Mouse (Mus musculus) liver, embryonic 14.5 days (tissue): ENCODE data around the gene Slc25a44. TPM values are rescaled to one million over a fixed set of nuclear protein-coding genes. Genes with fewer than 3 reads are reported as not detected.

Experiments used
- ATAC-seq: fragments of 200-750 bp; cut with Nextera tagmentation; 2 replicates; pipeline ENCODE4 v1.8.0; 2017; ENCODE audit warnings: moderate number of reproducible peaks, mild to moderate bottlenecking, moderate library complexity; ENCODE audit not compliant: insufficient read depth
- DNase-seq, 3 experiments: peaks; one replicate each; pipeline ENCODE4 v3.0.0-alpha.2; 2012 to 2013; ENCODE audit warnings: low read depth in 3 of 3, low spot score in 3 of 3
- H3K27ac ChIP-seq: fragments of 300-500 bp; sonication (generic); 2 replicates; pipeline ENCODE4 v1.5.1; 2014; ENCODE audit warnings: moderate library complexity, mild to moderate bottlenecking, control low read depth, inconsistent platforms
- H3K27me3 ChIP-seq: fragments of 300-500 bp; sonication (generic); 2 replicates; pipeline ENCODE4 v1.6.1; 2014; ENCODE audit warnings: mild to moderate bottlenecking, low read length, moderate library complexity; ENCODE audit not compliant: control insufficient read depth, insufficient read depth
- H3K36me3 ChIP-seq: fragments of 300-500 bp; sonication (generic); replicated peaks from 2 replicates; pipeline ENCODE4 v1.6.1; 2014; ENCODE audit warnings: low read depth; ENCODE audit not compliant: control insufficient read depth, insufficient read depth
- H3K4me1 ChIP-seq, 2 experiments: fragments of 200-500 bp in 1 of 2; fragments of 300-500 bp in 1 of 2; sonication (generic) in 1 of 2; replicated peaks; 2 replicates each; pipeline ENCODE4 v1.6.1; 2012 to 2014; ENCODE audit warnings: antibody characterized with exemption in 1 of 2, inconsistent platforms in 1 of 2, low read length in 1 of 2; ENCODE audit not compliant: control insufficient read depth in 2 of 2, insufficient read depth in 2 of 2
- H3K4me2 ChIP-seq: fragments of 300-500 bp; sonication (generic); 2 replicates; pipeline ENCODE4 v1.6.1; 2014; ENCODE audit warnings: low read depth, mild to moderate bottlenecking, control low read depth, moderate library complexity
- H3K4me3 ChIP-seq, 2 experiments: fragments of 200-500 bp in 1 of 2; fragments of 300-500 bp in 1 of 2; sonication (generic) in 1 of 2; 2 replicates each; pipeline ENCODE4 v1.5.1; 2012 to 2014; ENCODE audit warnings: low read depth in 2 of 2, low read length in 2 of 2, mild to moderate bottlenecking in 2 of 2, control low read depth in 1 of 2, inconsistent platforms in 1 of 2, moderate library complexity in 1 of 2; ENCODE audit not compliant: insufficient read depth in 1 of 2
- H3K9ac ChIP-seq: fragments of 300-500 bp; sonication (generic); replicated peaks from 2 replicates; pipeline ENCODE4 v1.6.1; 2014; ENCODE audit warnings: mild to moderate bottlenecking, control low read depth, moderate library complexity
- H3K9me3 ChIP-seq: fragments of 300-500 bp; sonication (generic); 2 replicates; pipeline ENCODE4 v1.6.1; 2016; ENCODE audit warnings: low read length, mixed read lengths; ENCODE audit not compliant: control insufficient read depth
- CTCF ChIP-seq: IDR thresholded peaks from 2 replicates; pipeline ENCODE4 v1.5.1; 2016; ENCODE audit warnings: antibody characterized with exemption, low read depth, control low read depth
- EP300 ChIP-seq: IDR thresholded peaks from 2 replicates; pipeline ENCODE4 v1.6.1; 2016; ENCODE audit warnings: antibody characterized with exemption, low read depth
- WGBS: fragments of 180-500 bp; shearing (Covaris S2); extraction: QIAGEN DNeasy Blood & Tissue Kit; methylation state at CpG from one replicate; pipeline ENCODE4 v1.1.7; 2014; ENCODE audit not compliant: insufficient replicate concordance; 5-methylcytosine and 5-hydroxymethylcytosine counted together
- polyA plus RNA-seq, 2 experiments: library from polyadenylated mRNA; depleted of rRNA in 1 of 2; stranded (reverse) in 1 of 2; unstranded in 1 of 2; fragments of >200 nt; fragmentation: Nextera tagmentation in 1 of 2; extraction: Ambion mirVana in 1 of 2; gene quantifications; 2 replicates each; pipeline versions ENCODE4 v1.2.1 to v1.2.3; 2012 to 2014

Gene Slc25a44
- polyA plus RNA-seq, 2 experiments, result 8.8 to 9.9 TPM

- TF ChIP-seq CTCF, result no peak
- TF ChIP-seq EP300, result no peak
These were observed 17.4 kb downstream of the Slc25a44 start for GRCm38 (mm10) chr3:88407529-88407928.

GRCm38 (mm10) chr3:88407090-88407489, 17.8 kb downstream of the Slc25a44 start:
- 3% methylated on average over 2 of the region's 2 CpGs for WGBS
- H3K27me3 ChIP-seq, result no peaks in the 10 kb centered on the region
- H3K27ac ChIP-seq, result no peak overlapping the region
- DNase-seq (peak; percentile 70 to 72 (median 70)), ATAC-seq (no peak)
- H3K9me3 ChIP-seq, result no peaks in the 10 kb centered on the region
- no peak overlapping the region for H3K4me3 ChIP-seq
- TF ChIP-seq CTCF (peak; percentile 94), EP300 (no peak)
- H3K36me3 ChIP-seq, result peaks cover 3% of the 10 kb centered on the region; the same call in 1 of the 2 replicates
- H3K9ac ChIP-seq, result no peak overlapping the region
- peaks cover 17 to 29% of the 10 kb centered on the region in 2 experiments for H3K4me1 ChIP-seq
- no peak overlapping the region; the same call in 1 of the 2 replicates for H3K4me2 ChIP-seq

More at GRCm38 (mm10) chr3:88407529-88407928, 17.4 kb downstream of the Slc25a44 start:
- Histone ChIP-seq H3K36me3 (peaks cover 5% of the 10 kb centered on the region; the same call in 1 of the 2 replicates), H3K9me3 (no peaks in the 10 kb centered on the region), H3K9ac (no peak overlapping the region), H3K27me3 (no peaks in the 10 kb centered on the region), H3K4me3 (no peak overlapping the region), H3K27ac (no peak overlapping the region), H3K4me1 (peaks cover 19 to 33% of the 10 kb centered on the region in 2 experiments), H3K4me2 (no peak overlapping the region; the same call in 1 of the 2 replicates)
- ATAC-seq (no peak), DNase-seq (no peak)
- 69% methylated on average over 7 of the region's 7 CpGs for WGBS

GRCm38 (mm10) chr3:88403522-88404230, 21.3 kb downstream of the Slc25a44 start:
- no peak overlapping the region for H3K9ac ChIP-seq
- no peak overlapping the region for H3K27ac ChIP-seq
- H3K27me3 ChIP-seq, result no peaks in the 10 kb centered on the region
- peaks cover 9% of the 10 kb centered on the region for H3K36me3 ChIP-seq
- 80% methylated on average over 10 of the region's 10 CpGs for WGBS
- DNase-seq, result no peak
- no peak for ATAC-seq
- no peak overlapping the region for H3K4me3 ChIP-seq
- H3K9me3 ChIP-seq, result no peaks in the 10 kb centered on the region
- no peak overlapping the region for H3K4me2 ChIP-seq
- H3K4me1 ChIP-seq, result peaks cover 0 to 8% of the 10 kb centered on the region in 2 experiments; a peak in 3 of 4 replicates
- TF ChIP-seq CTCF (no peak), EP300 (no peak)

GRCm38 (mm10) chr3:88398666-88399065, 26.3 kb downstream of the Slc25a44 start:
- H3K27ac ChIP-seq, result no peak overlapping the region
- H3K9ac ChIP-seq, result no peak overlapping the region
- peaks cover 9% of the 10 kb centered on the region for H3K36me3 ChIP-seq
- H3K4me3 ChIP-seq, result no peak overlapping the region
- TF ChIP-seq EP300, result no peak
- TF ChIP-seq CTCF, result no peak
- DNase-seq (no peak), ATAC-seq (no peak)
- H3K4me1 ChIP-seq, result no peaks in the 10 kb centered on the region
- no peaks in the 10 kb centered on the region for H3K27me3 ChIP-seq
- H3K4me2 ChIP-seq, result no peak overlapping the region
- WGBS, result 81% methylated on average over 2 of the region's 2 CpGs
- H3K9me3 ChIP-seq, result no peaks in the 10 kb centered on the region

- ATAC-seq (no peak), DNase-seq (no peak)
- TF ChIP-seq CTCF (no peak), EP300 (no peak)
- Histone ChIP-seq H3K9me3 (no peaks in the 10 kb centered on the region), H3K27ac (no peak overlapping the region), H3K4me1 (no peaks in the 10 kb centered on the region), H3K4me2 (no peak overlapping the region), H3K27me3 (no peaks in the 10 kb centered on the region), H3K36me3 (peaks cover 9% of the 10 kb centered on the region), H3K9ac (no peak overlapping the region), H3K4me3 (no peak overlapping the region)
- WGBS, result 81% methylated on average over 8 of the region's 8 CpGs
These were observed 29.2 kb downstream of the Slc25a44 start for GRCm38 (mm10) chr3:88395742-88396141.
